8 mouse cellular contexts compared by ENCODE assay signal in the genomic region with DNA sequence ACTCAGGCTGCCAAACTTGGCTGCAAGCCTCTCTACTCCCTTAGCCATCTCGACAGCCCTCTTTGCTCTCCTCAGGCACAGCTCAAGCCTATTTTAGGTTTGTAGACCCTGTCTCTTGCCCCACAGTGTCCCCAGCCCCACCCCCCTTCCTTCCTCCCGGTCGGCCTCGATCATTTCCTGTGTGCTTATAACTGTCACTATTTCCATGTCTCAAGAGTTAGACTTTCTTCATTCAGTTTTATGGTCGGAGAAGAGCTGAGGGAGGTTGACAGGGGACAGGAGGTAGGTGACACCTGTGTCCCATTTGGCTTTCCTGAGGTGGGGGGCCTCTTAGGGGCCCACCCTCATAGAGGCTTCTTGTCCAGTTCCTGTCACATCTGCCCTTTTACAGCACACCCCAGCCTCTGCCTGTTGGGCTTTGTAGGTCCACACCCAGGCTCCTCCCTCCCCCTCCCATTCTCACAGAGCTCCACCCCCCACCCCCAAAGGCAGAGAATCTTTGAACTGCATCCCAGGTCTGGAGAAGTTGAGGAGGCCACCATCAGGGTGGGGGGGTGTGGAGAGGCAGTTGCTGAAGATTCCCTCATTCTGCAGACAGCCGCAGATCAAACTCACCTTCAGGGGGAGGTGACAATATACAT. TPM values are rescaled to one million over a fixed set of nuclear protein-coding genes. Genes with fewer than 3 reads are reported as not detected.
DNase-seq lines count a peak whose midpoint lies in the region; ATAC-seq and TF ChIP-seq lines count a peak whose summit lies in the region.

No protein-coding gene starts in this region.

- no peak for DNase-seq in kidney, postnatal 14 days
- no peak for DNase-seq in embryonic facial prominence, embryonic 14.5 days (ENCODE audit: low spot score)
- DNase-seq in limb, embryonic 14.5 days (ENCODE audit: low spot score) = no peak
- no peak for DNase-seq in right cerebral cortex, postnatal 14 days
- no peak for DNase-seq in layer of hippocampus, postnatal 36 days

- peak overlapping the region; percentile 99 for H3K27ac ChIP-seq in kidney, embryonic 15.5 days
- H3K27ac ChIP-seq in embryonic facial prominence, embryonic 14.5 days (replicated peaks; ENCODE audit: low read depth, low read length) = no peak overlapping the region; the same call in 1 of the 2 replicates
- H3K27ac ChIP-seq in limb, embryonic 14.5 days (replicated peaks; ENCODE audit: low read depth, low read length) = no peak overlapping the region; the same call in 1 of the 2 replicates
- H3K27ac ChIP-seq in neural tube, embryonic 15.5 days (replicated peaks) = peak overlapping the region; percentile 42

- no peaks in the 10 kb centered on the region for H3K9me3 ChIP-seq in kidney, embryonic 15.5 days (replicated peaks)
- H3K9me3 ChIP-seq in embryonic facial prominence, embryonic 14.5 days (ENCODE audit: control insufficient read depth, low read length) = no peaks in the 10 kb centered on the region
- no peaks in the 10 kb centered on the region for H3K9me3 ChIP-seq in limb, embryonic 14.5 days (ENCODE audit: control insufficient read depth, low read length)
- no peaks in the 10 kb centered on the region for H3K9me3 ChIP-seq in neural tube, embryonic 15.5 days (replicated peaks)

- peak overlapping the region; percentile 86 for H3K4me2 ChIP-seq in kidney, embryonic 15.5 days
- peak overlapping the region; percentile 96 for H3K4me2 ChIP-seq in embryonic facial prominence, embryonic 14.5 days (ENCODE audit: low read depth, low read length)
- peak overlapping the region; percentile 97; the same call in 1 of the 2 replicates for H3K4me2 ChIP-seq in limb, embryonic 14.5 days (replicated peaks; ENCODE audit: low read depth, low read length, severe bottlenecking)
- peak overlapping the region; percentile 97 for H3K4me2 ChIP-seq in neural tube, embryonic 15.5 days

- H3K9ac ChIP-seq in kidney, embryonic 15.5 days = 0 out of 2 replicates have a peak overlapping the region, but pooled peaks have one; percentile 85
- H3K9ac ChIP-seq in embryonic facial prominence, embryonic 14.5 days (ENCODE audit: low read depth, low read length) = peak overlapping the region; percentile 46
- H3K9ac ChIP-seq in limb, embryonic 14.5 days (ENCODE audit: low read depth, low read length, severe bottlenecking) = no peak overlapping the region
- no peak overlapping the region for H3K9ac ChIP-seq in neural tube, embryonic 15.5 days (replicated peaks)

- WGBS in kidney, embryonic 15.5 days = 26% methylated on average over 6 of the region's 6 CpGs
- WGBS in embryonic facial prominence, embryonic 14.5 days = 50% methylated on average over 6 of the region's 6 CpGs
- 37% methylated on average over 6 of the region's 6 CpGs for WGBS in limb, embryonic 14.5 days
- WGBS in neural tube, embryonic 15.5 days = 65% methylated on average over 6 of the region's 6 CpGs

- peaks cover 44% of the 10 kb centered on the region for H3K36me3 ChIP-seq in kidney, embryonic 15.5 days
- peaks cover 44% of the 10 kb centered on the region for H3K36me3 ChIP-seq in embryonic facial prominence, embryonic 14.5 days (ENCODE audit: control insufficient read depth, insufficient read depth, low read length)
- H3K36me3 ChIP-seq in limb, embryonic 14.5 days (ENCODE audit: control insufficient read depth, insufficient read depth, low read length) = peaks cover 40% of the 10 kb centered on the region
- H3K36me3 ChIP-seq in neural tube, embryonic 15.5 days = peaks cover 17% of the 10 kb centered on the region

- peak overlapping the region; percentile 77 for H3K4me3 ChIP-seq in kidney, embryonic 15.5 days (replicated peaks)
- peak overlapping the region; percentile 79; the same call in 1 of the 2 replicates for H3K4me3 ChIP-seq in embryonic facial prominence, embryonic 14.5 days (ENCODE audit: low read depth, low read length)
- peak overlapping the region; percentile 66 for H3K4me3 ChIP-seq in limb, embryonic 14.5 days (replicated peaks; ENCODE audit: low read length)
- peak overlapping the region; percentile 60; the same call in 1 of the 2 replicates for H3K4me3 ChIP-seq in neural tube, embryonic 15.5 days (replicated peaks)

- H3K4me1 ChIP-seq in kidney, embryonic 15.5 days = peaks cover 41% of the 10 kb centered on the region
- peaks cover 27% of the 10 kb centered on the region for H3K4me1 ChIP-seq in embryonic facial prominence, embryonic 14.5 days (ENCODE audit: control insufficient read depth, insufficient read depth, low read length)
- peaks cover 24% of the 10 kb centered on the region for H3K4me1 ChIP-seq in limb, embryonic 14.5 days (ENCODE audit: control insufficient read depth, insufficient read depth, low read length)
- peaks cover 40% of the 10 kb centered on the region for H3K4me1 ChIP-seq in neural tube, embryonic 15.5 days

- no peak for ATAC-seq in kidney, embryonic 15.5 days (replicated peaks; ENCODE audit: low FRiP score)
- no peak for ATAC-seq in embryonic facial prominence, embryonic 14.5 days (ENCODE audit: low read depth)
- no peak for ATAC-seq in limb, embryonic 14.5 days (ENCODE audit: low FRiP score, low read depth)
- no peak for ATAC-seq in neural tube, embryonic 15.5 days (ENCODE audit: low FRiP score)
- no peak for ATAC-seq in monocyte, adult 5-6 weeks (replicated peaks; ENCODE audit: insufficient number of reproducible peaks, low FRiP score, low TSS enrichment, poor library complexity, severe bottlenecking)

- TF ChIP-seq POLR2A in limb, embryonic 14.5 days (IDR thresholded peaks at IDR 0.05; ENCODE audit: borderline replicate concordance, extremely low read depth, insufficient read depth, insufficient read length) = no peak

- H3K27me3 ChIP-seq in kidney, embryonic 15.5 days = no peaks in the 10 kb centered on the region
- no peaks in the 10 kb centered on the region for H3K27me3 ChIP-seq in embryonic facial prominence, embryonic 14.5 days (replicated peaks; ENCODE audit: control insufficient read depth, insufficient read depth, low read length)
- H3K27me3 ChIP-seq in limb, embryonic 14.5 days (ENCODE audit: control insufficient read depth, insufficient read depth, low read length) = no peaks in the 10 kb centered on the region
- H3K27me3 ChIP-seq in neural tube, embryonic 15.5 days (replicated peaks) = no peaks in the 10 kb centered on the region

RNA-seq across cellular contexts. Expression of a gene that starts 3.8 kb away (rescaled TPM):
- 111 and 126 TPM in 2 replicates for polyA plus RNA-seq in kidney, embryonic 15.5 days (2015; fragmentation: Nextera tagmentation; extraction: Ambion mirVana)
- polyA plus RNA-seq in embryonic facial prominence, embryonic 14.5 days (2014; fragmentation: Nextera tagmentation; extraction: Ambion mirVana) = 134 and 141 TPM in 2 replicates
- 89.1 and 111 TPM in 2 replicates for polyA plus RNA-seq in limb, embryonic 14.5 days (2012; rRNA removed)
- polyA plus RNA-seq in limb, embryonic 14.5 days (2014; fragmentation: Nextera tagmentation; extraction: Ambion mirVana) = 151 and 164 TPM in 2 replicates
- 110 and 134 TPM in 2 replicates for polyA plus RNA-seq in neural tube, embryonic 15.5 days (2015; fragmentation: Nextera tagmentation; extraction: Ambion mirVana)
- total RNA-seq in layer of hippocampus, postnatal 36 days (2021) = 100 to 1,000 TPM; 170 to 176 TPM
- 65.2 to 107 TPM (median 70.0 TPM) in 3 replicates for total RNA-seq in monocyte, adult 5-6 weeks (2017)

RNA-seq across cellular contexts. Expression of a gene that starts 7.9 kb away (rescaled TPM):
- 1.8 and 2.1 TPM in 2 replicates for polyA plus RNA-seq in kidney, embryonic 15.5 days (2015; fragmentation: Nextera tagmentation; extraction: Ambion mirVana)
- 1.5 TPM in 2 replicates for polyA plus RNA-seq in embryonic facial prominence, embryonic 14.5 days (2014; fragmentation: Nextera tagmentation; extraction: Ambion mirVana)
- 19.7 and 25.0 TPM in 2 replicates for polyA plus RNA-seq in limb, embryonic 14.5 days (2012; rRNA removed)
- polyA plus RNA-seq in limb, embryonic 14.5 days (2014; fragmentation: Nextera tagmentation; extraction: Ambion mirVana) = 1.2 and 1.4 TPM in 2 replicates
- polyA plus RNA-seq in neural tube, embryonic 15.5 days (2015; fragmentation: Nextera tagmentation; extraction: Ambion mirVana) = 32.7 and 41.3 TPM in 2 replicates
- total RNA-seq in layer of hippocampus, postnatal 36 days (2021) = 10 to 100 TPM; 65.4 to 66.3 TPM
- total RNA-seq in monocyte, adult 5-6 weeks (2017) = 0.19 to 1.2 TPM (median 0.43 TPM) in 3 replicates

RNA-seq across cellular contexts. Expression of a gene that starts 29.3 kb away (rescaled TPM):
- 25.9 and 33.2 TPM in 2 replicates for polyA plus RNA-seq in kidney, embryonic 15.5 days (2015; fragmentation: Nextera tagmentation; extraction: Ambion mirVana)
- polyA plus RNA-seq in embryonic facial prominence, embryonic 14.5 days (2014; fragmentation: Nextera tagmentation; extraction: Ambion mirVana) = 31.3 and 39.5 TPM in 2 replicates
- polyA plus RNA-seq in limb, embryonic 14.5 days (2012; rRNA removed) = 45.2 and 46.8 TPM in 2 replicates
- 37.6 and 44.9 TPM in 2 replicates for polyA plus RNA-seq in limb, embryonic 14.5 days (2014; fragmentation: Nextera tagmentation; extraction: Ambion mirVana)
- 38.2 and 42.3 TPM in 2 replicates for polyA plus RNA-seq in neural tube, embryonic 15.5 days (2015; fragmentation: Nextera tagmentation; extraction: Ambion mirVana)
- 10 to 100 TPM; 24.1 to 24.6 TPM for total RNA-seq in layer of hippocampus, postnatal 36 days (2021)
- total RNA-seq in monocyte, adult 5-6 weeks (2017) = 8.7 to 10.8 TPM (median 9.5 TPM) in 3 replicates

RNA-seq across cellular contexts. Expression of a gene that starts 38.1 kb away (rescaled TPM):
- polyA plus RNA-seq in kidney, embryonic 15.5 days (2015; fragmentation: Nextera tagmentation; extraction: Ambion mirVana) = 9.2 and 10.4 TPM in 2 replicates
- polyA plus RNA-seq in embryonic facial prominence, embryonic 14.5 days (2014; fragmentation: Nextera tagmentation; extraction: Ambion mirVana) = 12.2 and 15.2 TPM in 2 replicates
- polyA plus RNA-seq in limb, embryonic 14.5 days (2012; rRNA removed) = 42.0 and 42.3 TPM in 2 replicates
- polyA plus RNA-seq in limb, embryonic 14.5 days (2014; fragmentation: Nextera tagmentation; extraction: Ambion mirVana) = 13.9 and 16.7 TPM in 2 replicates
- polyA plus RNA-seq in neural tube, embryonic 15.5 days (2015; fragmentation: Nextera tagmentation; extraction: Ambion mirVana) = 10.0 and 12.7 TPM in 2 replicates
- 10 to 100 TPM; 40.8 to 44.5 TPM for total RNA-seq in layer of hippocampus, postnatal 36 days (2021)
- 20.7 to 27.6 TPM (median 21.5 TPM) in 3 replicates for total RNA-seq in monocyte, adult 5-6 weeks (2017)

RNA-seq across cellular contexts. Expression of a gene that starts 38.3 kb away (rescaled TPM):
- polyA plus RNA-seq in kidney, embryonic 15.5 days (2015; fragmentation: Nextera tagmentation; extraction: Ambion mirVana) = 26.6 and 31.8 TPM in 2 replicates
- 16.5 and 18.8 TPM in 2 replicates for polyA plus RNA-seq in embryonic facial prominence, embryonic 14.5 days (2014; fragmentation: Nextera tagmentation; extraction: Ambion mirVana)
- polyA plus RNA-seq in limb, embryonic 14.5 days (2012; rRNA removed) = 19.4 and 30.1 TPM in 2 replicates
- polyA plus RNA-seq in limb, embryonic 14.5 days (2014; fragmentation: Nextera tagmentation; extraction: Ambion mirVana) = 17.3 and 18.5 TPM in 2 replicates
- polyA plus RNA-seq in neural tube, embryonic 15.5 days (2015; fragmentation: Nextera tagmentation; extraction: Ambion mirVana) = 14.9 and 17.0 TPM in 2 replicates
- total RNA-seq in layer of hippocampus, postnatal 36 days (2021) = 1 to 10 TPM; 5.2 to 7.1 TPM
- 5.5 to 18.4 TPM (median 12.3 TPM) in 3 replicates for total RNA-seq in monocyte, adult 5-6 weeks (2017)

Comparison
In these comparisons a context has a peak if more than half of its experiments do, and no peak if none do; other contexts are left out.
1. H3K27ac ChIP-seq: peak in kidney, embryonic 15.5 days (single experiment) and neural tube, embryonic 15.5 days (single experiment); none in embryonic facial prominence, embryonic 14.5 days (single experiment) and limb, embryonic 14.5 days (single experiment).
2. H3K9ac ChIP-seq: peak in kidney, embryonic 15.5 days (single experiment) and embryonic facial prominence, embryonic 14.5 days (single experiment); none in limb, embryonic 14.5 days (single experiment) and neural tube, embryonic 15.5 days (single experiment).
3. Peak in every context shown above with its lines, with median percentiles within 50 percentile points of each other: H3K4me2 ChIP-seq and H3K4me3 ChIP-seq.